Comparison of ENCODE assay signal across 24 mouse cellular contexts in genomic region chr4:132789731-132790130, GRCm38 (mm10).
"Had no signal": no experiment of that assay in that cellular context is flagged by ENCODE, and none has a peak within 500 bp of the region (broad histone marks: within the 10 kb centered on the region; RNA-seq: fewer than 3 reads in every experiment).

No protein-coding gene starts in this region.

- H3K9me3 ChIP-seq: heart, embryonic 10.5 days; heart, embryonic 13.5 days; heart, embryonic 15.5 days; hindbrain, embryonic 13.5 days; hindbrain, embryonic 15.5 days; kidney, embryonic 15.5 days; limb, embryonic 13.5 days; limb, embryonic 15.5 days; liver, embryonic 13.5 days had no signal

- H3K4me2 ChIP-seq: heart, embryonic 13.5 days; heart, embryonic 15.5 days; hindbrain, embryonic 13.5 days; hindbrain, embryonic 15.5 days; kidney, embryonic 15.5 days; limb, embryonic 13.5 days; limb, embryonic 15.5 days; liver, embryonic 13.5 days had no signal

- DNase-seq: gastrocnemius, postnatal 14 days; gastrocnemius, postnatal 36 days; heart, adult 18-20 months; heart, postnatal 14 days; heart, postnatal 36 days; kidney, adult 11 months; kidney, adult 2 months; kidney, adult 9 months; kidney, postnatal 14 days; kidney, postnatal 36 days; layer of hippocampus, adult 9-11 months; left cerebral cortex, postnatal 4 days; liver, embryonic 13.5 days had no signal

- H3K4me1 ChIP-seq: heart, embryonic 13.5 days; heart, embryonic 15.5 days; hindbrain, embryonic 13.5 days; hindbrain, embryonic 15.5 days; limb, embryonic 13.5 days; limb, embryonic 15.5 days had no signal

- H3K4me3 ChIP-seq: heart, embryonic 10.5 days; heart, embryonic 13.5 days; heart, embryonic 15.5 days; hindbrain, embryonic 13.5 days; hindbrain, embryonic 15.5 days; kidney, embryonic 15.5 days; limb, embryonic 13.5 days; limb, embryonic 15.5 days; liver, embryonic 13.5 days had no signal

- ATAC-seq: hindbrain, postnatal 0 days; intestine, embryonic 16.5 days had no signal

- H3K9ac ChIP-seq: heart, embryonic 13.5 days; heart, embryonic 15.5 days; hindbrain, embryonic 13.5 days; hindbrain, embryonic 15.5 days; kidney, embryonic 15.5 days; limb, embryonic 13.5 days; limb, embryonic 15.5 days; liver, embryonic 13.5 days had no signal

- H3K36me3 ChIP-seq: heart, embryonic 10.5 days; heart, embryonic 13.5 days; heart, embryonic 15.5 days; hindbrain, embryonic 13.5 days; hindbrain, embryonic 15.5 days; kidney, embryonic 15.5 days; limb, embryonic 13.5 days; limb, embryonic 15.5 days; liver, embryonic 13.5 days had no signal

- H3K27ac ChIP-seq: heart, embryonic 10.5 days; heart, embryonic 13.5 days; heart, embryonic 15.5 days; hindbrain, embryonic 13.5 days; hindbrain, embryonic 15.5 days; hindbrain, postnatal 0 days; kidney, embryonic 15.5 days; kidney, postnatal 0 days; limb, embryonic 13.5 days; limb, embryonic 15.5 days; liver, embryonic 13.5 days had no signal
